Mouse (Mus musculus) midbrain, embryonic 14.5 days (tissue): ENCODE results near the gene Cyp2d11. TPM values are rescaled to one million over a fixed set of nuclear protein-coding genes. Genes with fewer than 3 reads are reported as not detected.
A peak's percentile ranks its signal among the peaks of the same experiment; 100 is the strongest.

Experiments
- ATAC-seq: fragments of 200-750 bp; cut with Nextera tagmentation; 2 replicates; pipeline ENCODE4 v1.8.0; 2017; ENCODE audit warnings: moderate number of reproducible peaks, moderate library complexity; ENCODE audit not compliant: low FRiP score, low TSS enrichment
- DNase-seq: peaks from one replicate; pipeline ENCODE4 v3.0.0-alpha.2; 2015
- H3K27ac ChIP-seq: fragments of 300-500 bp; sonication (generic); replicated peaks from 2 replicates; pipeline ENCODE4 v1.5.1; 2014; ENCODE audit warnings: mild to moderate bottlenecking, low read depth, low read length, moderate library complexity
- H3K27me3 ChIP-seq: fragments of 300-500 bp; sonication (generic); 2 replicates; pipeline ENCODE4 v1.6.1; 2014; ENCODE audit warnings: low read length, control low read depth, mixed read lengths; ENCODE audit not compliant: control insufficient read depth, insufficient read depth
- H3K36me3 ChIP-seq: fragments of 300-500 bp; sonication (generic); 2 replicates; pipeline ENCODE4 v1.6.1; 2014; ENCODE audit warnings: low read length, control low read depth; ENCODE audit not compliant: control insufficient read depth, insufficient read depth
- H3K4me1 ChIP-seq: fragments of 300-500 bp; sonication (generic); 2 replicates; pipeline ENCODE4 v1.6.1; 2014; ENCODE audit warnings: mild to moderate bottlenecking, antibody characterized with exemption, low read length, control low read depth; ENCODE audit not compliant: control insufficient read depth, insufficient read depth
- H3K4me2 ChIP-seq: fragments of 300-500 bp; sonication (generic); 2 replicates; pipeline ENCODE4 v1.6.1; 2014; ENCODE audit warnings: mild to moderate bottlenecking, low read length, moderate library complexity
- H3K4me3 ChIP-seq: fragments of 300-500 bp; sonication (generic); replicated peaks from 2 replicates; pipeline ENCODE4 v1.5.1; 2014; ENCODE audit warnings: low read depth, low read length
- H3K9ac ChIP-seq: fragments of 300-500 bp; sonication (generic); replicated peaks from 2 replicates; pipeline ENCODE4 v1.6.1; 2014; ENCODE audit warnings: mild to moderate bottlenecking, low read length, moderate library complexity
- H3K9me3 ChIP-seq: fragments of 300-500 bp; sonication (generic); 2 replicates; pipeline ENCODE4 v1.6.1; 2016; ENCODE audit warnings: low read length, control low read depth, mixed read lengths; ENCODE audit not compliant: control insufficient read depth
- WGBS: fragments of 180-500 bp; shearing (Covaris S2); extraction: QIAGEN DNeasy Blood & Tissue Kit; methylation state at CpG from one replicate; pipeline ENCODE4 v1.1.7; 2014; 5-methylcytosine and 5-hydroxymethylcytosine counted together
- polyA plus RNA-seq: library from polyadenylated mRNA; unstranded; fragments of >200 nt; fragmentation: Nextera tagmentation; extraction: Ambion mirVana; gene quantifications from 2 replicates; pipeline ENCODE4 v1.2.1, GENCODE M21; 2014

Gene Cyp2d11
- polyA plus RNA-seq, 1 experiment from 2014 or later = not detected

DNA sequence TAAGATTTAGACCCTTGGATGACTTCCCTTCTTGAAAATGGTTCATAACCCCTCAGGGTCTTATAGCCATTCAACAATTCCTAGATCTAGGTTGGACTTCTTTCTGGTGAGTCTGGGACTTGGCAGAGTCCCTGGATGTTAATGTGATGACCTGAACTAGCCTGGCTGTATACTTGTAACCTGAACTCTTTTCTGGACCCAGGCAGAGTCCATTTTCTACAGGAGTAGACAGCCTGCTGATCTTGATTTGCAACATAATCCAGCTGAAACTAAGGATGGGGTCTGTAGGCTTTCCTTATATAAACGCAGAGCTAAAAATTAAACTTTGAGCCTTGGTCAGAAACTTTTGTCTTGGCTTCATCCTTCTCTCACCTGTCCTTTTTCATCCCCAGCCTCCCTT, 24.8 kb upstream of the Cyp2d11 start:
- Histone ChIP-seq H3K36me3 (no peaks in the 10 kb centered on the region), H3K27ac (no peak overlapping the region), H3K4me3 (no peak overlapping the region), H3K4me2 (no peak overlapping the region), H3K9me3 (no peaks in the 10 kb centered on the region), H3K4me1 (0 out of 2 replicates have a peak, but pooled peaks cover 4% of the 10 kb centered on the region), H3K9ac (no peak overlapping the region), H3K27me3 (no peaks in the 10 kb centered on the region)
- WGBS = 82% methylated on average over 1 of the region's 1 CpGs
- DNase-seq (no peak), ATAC-seq (no peak)

DNA sequence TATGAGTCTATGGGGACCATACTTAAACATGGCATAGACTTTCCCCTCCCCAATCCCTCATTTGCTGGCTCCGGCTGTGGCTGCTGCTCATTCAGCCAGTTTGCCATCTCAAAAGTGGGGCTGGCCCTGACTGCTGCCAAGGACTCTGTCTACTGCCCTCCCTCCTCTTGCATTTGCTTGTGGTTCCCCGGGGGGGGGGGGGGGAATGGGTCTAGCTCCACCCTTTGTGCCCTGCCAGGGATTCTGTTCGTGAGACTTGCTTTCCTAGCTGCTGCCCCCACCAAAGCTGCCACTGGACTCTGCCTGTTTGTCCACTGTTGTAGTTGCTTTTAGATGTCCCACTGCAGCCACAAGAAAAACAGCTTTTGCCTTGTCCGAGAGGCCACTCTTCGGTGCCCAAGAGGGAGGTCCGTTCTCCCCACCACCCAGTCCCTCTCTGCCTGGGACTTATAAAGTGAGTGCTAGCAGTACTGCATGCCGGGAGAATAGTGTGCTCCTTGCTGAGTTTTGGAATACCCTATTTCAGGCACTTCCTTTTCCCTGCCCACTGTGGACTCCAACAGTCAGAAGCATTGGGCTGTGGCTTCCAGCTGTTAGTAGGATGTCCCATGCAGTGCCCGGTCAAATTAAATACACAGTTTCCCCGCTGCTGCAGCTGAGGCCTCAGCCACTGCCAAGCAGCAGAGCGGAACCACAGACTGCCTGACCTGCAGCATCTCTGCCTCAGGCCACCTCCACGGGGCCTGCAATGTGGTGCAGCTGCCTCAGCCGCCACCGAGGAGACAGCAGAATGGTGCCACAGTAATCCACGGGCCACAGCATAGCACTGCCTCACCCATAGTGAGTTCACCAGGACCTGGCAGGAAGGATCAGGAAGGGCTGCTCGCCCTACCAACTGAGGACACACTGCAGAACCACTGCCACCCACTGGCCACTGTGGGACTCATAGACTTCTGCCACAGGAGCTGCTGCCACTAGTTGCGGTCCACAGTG, 23.3 kb upstream of the Cyp2d11 start:
- H3K9ac ChIP-seq = peak overlapping the region; percentile 36; the same call in 1 of the 2 replicates

GRCm38 (mm10) chr15:82407536-82407935, 13.7 kb upstream of the Cyp2d11 start:
- no peak for ATAC-seq
- Histone ChIP-seq H3K9ac (no peak overlapping the region), H3K4me1 (no peaks in the 10 kb centered on the region), H3K4me3 (no peak overlapping the region), H3K27me3 (no peaks in the 10 kb centered on the region), H3K36me3 (no peaks in the 10 kb centered on the region), H3K27ac (no peak overlapping the region), H3K9me3 (no peaks in the 10 kb centered on the region), H3K4me2 (no peak overlapping the region)
- no peak for DNase-seq
- 80% methylated on average over 4 of the region's 4 CpGs for WGBS

More for the DNA sequence above, 23.3 kb upstream of the Cyp2d11 start:
- H3K36me3 ChIP-seq = no peaks in the 10 kb centered on the region
- peak; percentile 74 for DNase-seq
- no peak overlapping the region for H3K4me3 ChIP-seq
- no peak; the same call in 1 of the 2 replicates for ATAC-seq
- no peaks in the 10 kb centered on the region for H3K27me3 ChIP-seq
- WGBS = 15% methylated on average over 16 of the region's 16 CpGs
- no peak overlapping the region for H3K27ac ChIP-seq
- H3K4me1 ChIP-seq = 0 out of 2 replicates have a peak, but pooled peaks cover 4% of the 10 kb centered on the region
- H3K9me3 ChIP-seq = no peaks in the 10 kb centered on the region
- H3K4me2 ChIP-seq = peak overlapping the region; percentile 37

DNA sequence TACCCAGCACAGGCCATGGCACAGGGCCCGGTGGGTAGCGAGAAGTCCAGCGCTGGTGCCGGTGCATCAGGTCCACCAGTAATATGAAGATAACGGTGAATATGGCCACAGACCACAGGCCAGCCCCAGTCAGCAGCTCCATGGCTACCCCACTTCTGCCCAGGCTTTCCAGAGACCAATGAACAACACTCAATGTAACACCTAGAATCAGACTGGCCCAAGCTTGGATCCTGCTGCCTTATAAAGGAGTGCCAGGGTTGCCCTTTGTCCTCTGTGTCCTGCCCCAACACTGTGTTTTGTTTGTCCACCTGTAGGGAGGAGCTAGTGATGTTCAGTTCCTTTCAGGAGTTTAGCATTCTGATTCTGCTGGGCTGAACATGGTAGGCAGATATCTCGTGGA, 13.2 kb upstream of the Cyp2d11 start, which contains the start of gene Cyp2d10:
Gene Cyp2d10 (minus strand): TSS at position 215 of the 400 bp plus-strand sequence.
- Histone ChIP-seq H3K27me3 (no peaks in the 10 kb centered on the region), H3K9me3 (no peaks in the 10 kb centered on the region), H3K4me2 (no peak within 1 kb of the TSS), H3K4me1 (no peaks in the 10 kb centered on the region), H3K4me3 (no peak within 1 kb of the TSS), H3K27ac (no peak within 1 kb of the TSS), H3K9ac (no peak within 1 kb of the TSS), H3K36me3 (no peaks in the 10 kb centered on the region)
- 94% methylated on average over 6 of the region's 6 CpGs for WGBS
- DNase-seq = no peak
- ATAC-seq = no peak

- Histone ChIP-seq H3K9me3 (no peaks in the 10 kb centered on the region), H3K27ac (no peak overlapping the region), H3K4me1 (no peaks in the 10 kb centered on the region), H3K9ac (no peak overlapping the region), H3K4me2 (no peak overlapping the region), H3K36me3 (no peaks in the 10 kb centered on the region), H3K27me3 (no peaks in the 10 kb centered on the region), H3K4me3 (no peak overlapping the region)
- DNase-seq (no peak), ATAC-seq (no peak)
- 87% methylated on average over 3 of the region's 3 CpGs for WGBS
These were observed 10.3 kb upstream of the Cyp2d11 start for GRCm38 (mm10) chr15:82404163-82404562.

- H3K9me3 ChIP-seq = no peaks in the 10 kb centered on the region
These were observed 9.8 kb upstream of the Cyp2d11 start for GRCm38 (mm10) chr15:82403606-82404005.

DNA sequence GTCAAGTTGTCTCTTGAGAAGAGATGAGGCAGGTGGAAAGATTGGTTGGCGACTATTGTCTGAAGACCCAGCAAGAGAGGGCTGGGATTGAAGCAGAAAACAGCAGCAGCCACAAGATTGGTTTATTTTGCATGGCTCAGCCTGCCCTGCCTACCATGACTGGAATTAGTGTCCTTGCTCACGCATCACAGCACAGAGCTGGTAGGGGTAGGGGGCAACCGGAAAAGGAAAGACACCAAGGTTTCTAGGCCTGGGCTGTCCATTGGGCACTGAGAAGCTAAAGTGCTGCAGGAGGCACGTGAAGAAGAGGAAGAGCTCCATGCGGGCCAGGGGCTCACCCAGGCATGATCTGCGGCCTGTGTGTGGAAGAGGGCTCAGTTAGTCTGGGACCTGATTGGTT, 8.9 kb upstream of the Cyp2d11 start:
- Histone ChIP-seq H3K4me1 (no peaks in the 10 kb centered on the region), H3K27ac (no peak overlapping the region), H3K36me3 (no peaks in the 10 kb centered on the region), H3K27me3 (no peaks in the 10 kb centered on the region), H3K4me3 (no peak overlapping the region), H3K4me2 (no peak overlapping the region), H3K9ac (no peak overlapping the region), H3K9me3 (no peaks in the 10 kb centered on the region)
- ATAC-seq (no peak), DNase-seq (no peak)
- 87% methylated on average over 6 of the region's 6 CpGs for WGBS

More at GRCm38 (mm10) chr15:82403606-82404005, 9.8 kb upstream of the Cyp2d11 start:
- DNase-seq (no peak), ATAC-seq (no peak)
- H3K4me1 ChIP-seq = no peaks in the 10 kb centered on the region
- 97% methylated on average over 9 of the region's 9 CpGs for WGBS
- no peak overlapping the region for H3K4me2 ChIP-seq
- no peak overlapping the region for H3K9ac ChIP-seq
- H3K36me3 ChIP-seq = no peaks in the 10 kb centered on the region
- no peaks in the 10 kb centered on the region for H3K27me3 ChIP-seq
- H3K27ac ChIP-seq = no peak overlapping the region
- H3K4me3 ChIP-seq = no peak overlapping the region

- no peaks in the 10 kb centered on the region for H3K9me3 ChIP-seq
- DNase-seq (no peak), ATAC-seq (no peak)
- no peak overlapping the region for H3K27ac ChIP-seq
- H3K36me3 ChIP-seq = no peaks in the 10 kb centered on the region
- no peak overlapping the region for H3K4me3 ChIP-seq
- no peak overlapping the region for H3K9ac ChIP-seq
- no peak overlapping the region for H3K4me2 ChIP-seq
- no peaks in the 10 kb centered on the region for H3K4me1 ChIP-seq
- no peaks in the 10 kb centered on the region for H3K27me3 ChIP-seq
These were observed 8.3 kb upstream of the Cyp2d11 start for GRCm38 (mm10) chr15:82402106-82402505.

DNA sequence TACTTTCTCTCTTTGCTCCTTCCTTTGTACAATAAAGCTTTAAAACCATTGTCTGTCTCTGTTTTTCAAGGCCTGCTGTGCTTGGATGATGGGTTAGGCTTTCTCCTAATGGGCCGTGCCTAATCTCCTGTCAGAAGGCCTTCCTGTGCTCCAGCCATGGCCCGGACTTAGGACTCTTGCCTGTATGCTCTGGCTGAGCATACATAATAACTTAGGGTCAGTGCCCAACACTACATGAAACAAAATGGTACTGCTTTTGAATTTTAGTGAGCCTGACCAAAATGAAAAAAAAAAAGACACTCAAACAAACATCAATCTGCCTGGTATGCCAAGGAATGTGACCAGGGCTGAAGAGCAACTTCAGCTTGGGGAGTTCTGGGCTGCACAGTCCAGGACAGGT, 7.7 kb upstream of the Cyp2d11 start:
- Histone ChIP-seq H3K4me3 (no peak overlapping the region), H3K4me2 (no peak overlapping the region), H3K27ac (no peak overlapping the region), H3K27me3 (no peaks in the 10 kb centered on the region), H3K9me3 (no peaks in the 10 kb centered on the region), H3K4me1 (no peaks in the 10 kb centered on the region), H3K9ac (no peak overlapping the region), H3K36me3 (no peaks in the 10 kb centered on the region)
- ATAC-seq (no peak), DNase-seq (no peak)
- WGBS = 18% methylated on average over 2 of the region's 2 CpGs
